Mouse (Mus musculus) lung, postnatal 4 days (tissue): ENCODE results near the gene Gm3055.
A peak's percentile ranks its signal among the peaks of the same experiment; 100 is the strongest.
"Not testable (repeated sequence)": the region's sequence is repeated elsewhere in the genome, so short reads cannot be mapped to it uniquely, and the experiment has no call there.

Experiments
- DNase-seq, 2 experiments: peaks; one replicate each; pipeline ENCODE4 v3.0.0; 2021

Gene Gm3055

GRCm38 (mm10) chr10:81770506-81771403 lies at the start of gene Gm3055:
TSS of gene Gm3055 (minus strand) at chr10:81771161.
- not testable (repeated sequence) for DNase-seq

GRCm38 (mm10) chr10:81811899-81812298 lies 40.9 kb upstream of the Gm3055 start, which contains the start of gene Gm4767:
TSS of gene Gm4767 (plus strand) at chr10:81812186.
- DNase-seq: peak; percentile 3 to 15

GRCm38 (mm10) chr10:81771404-81771777 lies 430 bp upstream of the Gm3055 start:
- DNase-seq: not testable (repeated sequence)

- not testable (repeated sequence) for DNase-seq
Measured at GRCm38 (mm10) chr10:81704531-81705301, 66.2 kb downstream of the Gm3055 start, which contains the start of gene Zfp433. TSS of gene Zfp433 (plus strand) at chr10:81704825.
